Mouse (Mus musculus) embryonic facial prominence, embryonic 10.5 days (tissue): ENCODE results near the gene Phospho1. TPM values are rescaled to one million over a fixed set of nuclear protein-coding genes. Genes with fewer than 3 reads are reported as not detected.
A peak's percentile ranks its signal among the peaks of the same experiment; 100 is the strongest.

ENCODE experiments used
- DNase-seq: peaks from one replicate; pipeline ENCODE4 v3.0.0-alpha.2; 2017; ENCODE audit warnings: low spot score
- H3K27ac ChIP-seq: fragments of 300-500 bp; sonication (generic); replicated peaks from 2 replicates; pipeline ENCODE4 v1.5.1; 2016; ENCODE audit warnings: mild to moderate bottlenecking
- H3K27me3 ChIP-seq: fragments of 300-500 bp; sonication (generic); replicated peaks from 2 replicates; pipeline ENCODE4 v1.6.1; 2016; ENCODE audit warnings: low read depth, mild to moderate bottlenecking; ENCODE audit not compliant: poor library complexity, severe bottlenecking
- H3K36me3 ChIP-seq: fragments of 300-500 bp; sonication (generic); replicated peaks from 2 replicates; pipeline ENCODE4 v1.6.1; 2016; ENCODE audit warnings: mild to moderate bottlenecking, moderate library complexity
- H3K4me1 ChIP-seq: fragments of 300-500 bp; sonication (generic); 2 replicates; pipeline ENCODE4 v1.6.1; 2016
- H3K4me3 ChIP-seq: fragments of 300-500 bp; sonication (generic); 2 replicates; pipeline ENCODE4 v1.5.1; 2016; ENCODE audit warnings: mild to moderate bottlenecking, moderate library complexity
- H3K9me3 ChIP-seq: fragments of 300-500 bp; sonication (generic); 2 replicates; pipeline ENCODE4 v1.6.1; 2016; ENCODE audit warnings: mild to moderate bottlenecking
- WGBS: fragments of 180-500 bp; shearing (Covaris S2); methylation state at CpG from one replicate; pipeline ENCODE4 v1.1.7; 2016; 5-methylcytosine and 5-hydroxymethylcytosine counted together
- polyA plus RNA-seq: library from polyadenylated mRNA; unstranded; fragments of >200 nt; fragmentation: Nextera tagmentation; extraction: Ambion mirVana; gene quantifications from 2 replicates; pipeline ENCODE4 v1.2.1, GENCODE M21; 2016

The Phospho1 gene
- polyA plus RNA-seq, 1 experiment from 2014 or later: not detected

DNA sequence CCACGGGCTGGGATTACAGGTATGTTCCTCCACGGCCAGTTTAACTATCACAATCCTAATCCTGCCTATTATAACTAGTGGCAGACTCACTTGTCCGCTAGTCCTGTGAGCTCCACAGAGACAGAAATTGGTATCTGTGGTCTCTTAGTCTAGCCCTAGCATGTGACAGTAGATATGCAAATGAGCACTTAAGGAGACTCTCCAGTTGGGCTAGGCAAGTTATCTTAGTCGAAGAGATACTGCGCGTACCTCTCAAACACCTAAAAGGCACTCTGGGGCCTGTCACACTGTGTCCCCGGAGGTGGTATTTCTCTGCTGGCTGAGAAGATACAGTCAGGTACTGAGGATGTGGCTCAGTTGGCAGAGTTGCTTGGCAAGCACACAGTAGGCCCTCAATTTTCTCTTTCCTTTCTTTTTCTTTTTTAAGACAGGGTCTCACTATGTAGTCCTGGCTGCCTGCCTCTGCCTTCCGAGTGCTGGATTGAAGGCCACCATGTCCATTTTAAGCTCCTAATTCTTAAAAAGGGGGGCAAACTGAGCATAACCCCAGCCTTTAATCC lies 31.3 kb upstream of the Phospho1 start:
- Histone ChIP-seq H3K9me3 (no peaks in the 10 kb centered on the region), H3K27me3 (peaks cover 34% of the 10 kb centered on the region), H3K4me3 (no peak overlapping the region), H3K36me3 (no peaks in the 10 kb centered on the region), H3K4me1 (peaks cover 15% of the 10 kb centered on the region), H3K27ac (no peak overlapping the region)
- no peak for DNase-seq
- WGBS: 92% methylated on average over 8 of the region's 8 CpGs

- Histone ChIP-seq H3K27me3 (peaks cover 45% of the 10 kb centered on the region), H3K4me1 (peaks cover 15% of the 10 kb centered on the region), H3K36me3 (no peaks in the 10 kb centered on the region), H3K27ac (no peak overlapping the region), H3K9me3 (no peaks in the 10 kb centered on the region), H3K4me3 (no peak overlapping the region)
- 75% methylated on average over 5 of the region's 5 CpGs for WGBS
- DNase-seq: no peak
These were observed 30.1 kb upstream of the Phospho1 start for GRCm38 (mm10) chr11:95794201-95794600.

GRCm38 (mm10) chr11:95795582-95795981 lies 28.7 kb upstream of the Phospho1 start:
- peaks cover 45% of the 10 kb centered on the region for H3K27me3 ChIP-seq
- 56% methylated on average over 5 of the region's 5 CpGs for WGBS
- H3K4me3 ChIP-seq: no peak overlapping the region
- no peaks in the 10 kb centered on the region for H3K36me3 ChIP-seq
- H3K27ac ChIP-seq: no peak overlapping the region
- peaks cover 15% of the 10 kb centered on the region for H3K4me1 ChIP-seq
- no peak for DNase-seq
- H3K9me3 ChIP-seq: no peaks in the 10 kb centered on the region

DNA sequence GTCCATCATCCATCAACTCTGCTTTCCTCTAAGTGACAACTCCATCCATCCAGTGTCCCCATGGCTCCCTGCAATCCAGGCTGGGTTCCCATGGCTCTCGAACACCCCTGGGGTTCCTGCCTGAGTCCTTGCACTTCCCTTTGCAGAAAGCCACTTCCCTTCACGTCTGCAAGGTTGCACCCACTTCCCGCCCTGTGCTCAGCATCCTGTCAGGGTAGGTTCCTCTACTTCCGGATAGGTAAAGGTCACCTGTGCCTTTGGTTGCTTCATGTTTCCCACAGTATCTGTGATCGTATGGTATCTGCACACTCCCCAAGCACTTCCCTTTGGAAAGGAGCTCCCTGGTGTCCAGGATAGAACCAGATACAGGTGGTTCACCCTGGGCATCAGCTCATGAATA lies 19.3 kb upstream of the Phospho1 start:
- H3K4me3 ChIP-seq: no peak overlapping the region
- no peaks in the 10 kb centered on the region for H3K36me3 ChIP-seq
- peaks cover 8% of the 10 kb centered on the region for H3K9me3 ChIP-seq
- no peak overlapping the region for H3K27ac ChIP-seq
- DNase-seq: no peak
- H3K27me3 ChIP-seq: peaks cover 3% of the 10 kb centered on the region; the same call in 1 of the 2 replicates
- peaks cover 7% of the 10 kb centered on the region for H3K4me1 ChIP-seq
- 76% methylated on average over 5 of the region's 5 CpGs for WGBS

DNA sequence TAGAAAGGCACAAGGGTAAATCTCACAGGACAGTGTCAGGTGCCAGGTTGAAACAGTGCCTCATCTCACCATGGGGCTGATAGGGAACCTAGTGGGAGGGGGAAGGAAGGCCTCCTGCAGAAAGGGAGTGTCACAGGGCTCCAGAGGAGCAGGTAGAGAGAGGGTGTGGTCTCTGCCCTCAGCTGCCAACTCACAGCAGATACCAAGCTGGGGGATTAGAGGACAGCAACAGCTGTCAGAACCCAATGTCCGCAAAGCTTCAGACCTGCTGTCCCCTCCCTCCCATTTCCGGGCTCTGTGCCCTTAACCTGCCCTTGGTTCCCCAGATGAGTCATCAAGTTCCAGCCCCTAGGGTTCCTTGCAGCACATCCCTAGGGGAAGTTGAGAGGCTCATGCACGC lies 18.8 kb upstream of the Phospho1 start:
- no peak overlapping the region for H3K4me3 ChIP-seq
- peaks cover 3% of the 10 kb centered on the region; the same call in 1 of the 2 replicates for H3K27me3 ChIP-seq
- no peak overlapping the region for H3K27ac ChIP-seq
- no peaks in the 10 kb centered on the region for H3K36me3 ChIP-seq
- no peak for DNase-seq
- peaks cover 12% of the 10 kb centered on the region for H3K4me1 ChIP-seq
- 60% methylated on average over 3 of the region's 3 CpGs for WGBS
- peaks cover 8% of the 10 kb centered on the region for H3K9me3 ChIP-seq

DNA sequence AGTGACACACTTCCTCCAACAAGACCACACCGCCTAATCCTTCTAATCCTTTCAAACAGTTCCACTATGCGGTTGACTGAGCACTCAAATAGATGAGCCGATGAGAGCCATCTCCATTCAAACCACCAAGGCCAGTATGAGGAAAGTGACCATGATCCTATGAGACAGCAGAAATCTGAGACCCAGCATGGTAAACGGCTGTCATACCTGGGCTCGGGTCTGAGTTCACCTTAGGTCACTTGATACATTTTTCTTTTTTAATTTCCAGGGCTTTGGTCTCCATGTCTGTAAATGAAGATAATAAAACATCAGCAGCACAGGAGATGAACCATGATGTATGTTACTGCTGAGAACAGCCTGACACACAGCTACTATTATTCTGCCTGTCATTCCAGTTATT lies 16.4 kb upstream of the Phospho1 start:
- Histone ChIP-seq H3K36me3 (no peaks in the 10 kb centered on the region), H3K27me3 (peaks cover 3% of the 10 kb centered on the region; the same call in 1 of the 2 replicates), H3K9me3 (peaks cover 8% of the 10 kb centered on the region), H3K4me1 (peaks cover 14% of the 10 kb centered on the region), H3K27ac (no peak overlapping the region), H3K4me3 (no peak overlapping the region)
- DNase-seq: no peak
- 93% methylated on average over 5 of the region's 5 CpGs for WGBS

- peaks cover 8% of the 10 kb centered on the region for H3K9me3 ChIP-seq
- peaks cover 14% of the 10 kb centered on the region for H3K4me1 ChIP-seq
- H3K27ac ChIP-seq: no peak overlapping the region; the same call in 1 of the 2 replicates
- 87% methylated on average over 5 of the region's 5 CpGs for WGBS
- H3K27me3 ChIP-seq: peaks cover 3% of the 10 kb centered on the region; the same call in 1 of the 2 replicates
- DNase-seq: no peak
- no peaks in the 10 kb centered on the region for H3K36me3 ChIP-seq
- no peak overlapping the region for H3K4me3 ChIP-seq
These were observed 15.8 kb upstream of the Phospho1 start for GRCm38 (mm10) chr11:95808448-95809011.

GRCm38 (mm10) chr11:95809603-95810002 lies 14.7 kb upstream of the Phospho1 start:
- DNase-seq: no peak
- WGBS: 39% methylated on average over 5 of the region's 5 CpGs
- H3K36me3 ChIP-seq: no peaks in the 10 kb centered on the region
- peaks cover 14% of the 10 kb centered on the region for H3K4me1 ChIP-seq
- peak overlapping the region; percentile 57 for H3K27ac ChIP-seq
- peaks cover 8% of the 10 kb centered on the region for H3K9me3 ChIP-seq
- peaks cover 3% of the 10 kb centered on the region; the same call in 1 of the 2 replicates for H3K27me3 ChIP-seq
- no peak overlapping the region for H3K4me3 ChIP-seq

- peaks cover 11% of the 10 kb centered on the region for H3K4me1 ChIP-seq
- DNase-seq: no peak
- H3K27ac ChIP-seq: 0 out of 2 replicates have a peak overlapping the region, but pooled peaks have one; percentile 4
These were observed 13.5 kb upstream of the Phospho1 start for GRCm38 (mm10) chr11:95810828-95811227.

GRCm38 (mm10) chr11:95811741-95812140 lies 12.6 kb upstream of the Phospho1 start:
- H3K27ac ChIP-seq: no peak overlapping the region
- peaks cover 11% of the 10 kb centered on the region for H3K4me1 ChIP-seq
- no peak for DNase-seq
- peaks cover 3% of the 10 kb centered on the region; the same call in 1 of the 2 replicates for H3K27me3 ChIP-seq
- WGBS: 86% methylated on average over 6 of the region's 6 CpGs
- H3K36me3 ChIP-seq: no peaks in the 10 kb centered on the region
- H3K9me3 ChIP-seq: peaks cover 8% of the 10 kb centered on the region
- H3K4me3 ChIP-seq: no peak overlapping the region

More at GRCm38 (mm10) chr11:95810828-95811227, 13.5 kb upstream of the Phospho1 start:
- WGBS: 59% methylated on average over 7 of the region's 7 CpGs
- Histone ChIP-seq H3K27me3 (peaks cover 3% of the 10 kb centered on the region; the same call in 1 of the 2 replicates), H3K9me3 (peaks cover 8% of the 10 kb centered on the region), H3K36me3 (no peaks in the 10 kb centered on the region), H3K4me3 (no peak overlapping the region)

- no peak overlapping the region for H3K27ac ChIP-seq
- peaks cover 11% of the 10 kb centered on the region for H3K4me1 ChIP-seq
- peaks cover 3% of the 10 kb centered on the region; the same call in 1 of the 2 replicates for H3K27me3 ChIP-seq
- peaks cover 6% of the 10 kb centered on the region for H3K9me3 ChIP-seq
- H3K4me3 ChIP-seq: no peak overlapping the region
- no peaks in the 10 kb centered on the region for H3K36me3 ChIP-seq
- WGBS: 73% methylated on average over 4 of the region's 4 CpGs
- DNase-seq: no peak
These were observed 12.1 kb upstream of the Phospho1 start for GRCm38 (mm10) chr11:95812224-95812623.

- no peak for DNase-seq
- H3K4me1 ChIP-seq: peaks cover 11% of the 10 kb centered on the region
- no peak overlapping the region for H3K27ac ChIP-seq
- no peaks in the 10 kb centered on the region for H3K36me3 ChIP-seq
- 0 out of 2 replicates have a peak, but pooled peaks cover 3% of the 10 kb centered on the region for H3K27me3 ChIP-seq
- no peaks in the 10 kb centered on the region for H3K9me3 ChIP-seq
- no peak overlapping the region for H3K4me3 ChIP-seq
- WGBS: 89% methylated on average over 2 of the region's 2 CpGs
These were observed 10.2 kb upstream of the Phospho1 start for GRCm38 (mm10) chr11:95814101-95814500.

GRCm38 (mm10) chr11:95814857-95815256 lies 9.4 kb upstream of the Phospho1 start:
- H3K9me3 ChIP-seq: no peaks in the 10 kb centered on the region
- no peak overlapping the region for H3K27ac ChIP-seq
- no peak overlapping the region for H3K4me3 ChIP-seq
- 69% methylated on average over 5 of the region's 5 CpGs for WGBS
- H3K4me1 ChIP-seq: peaks cover 7% of the 10 kb centered on the region
- H3K27me3 ChIP-seq: no peaks in the 10 kb centered on the region
- H3K36me3 ChIP-seq: no peaks in the 10 kb centered on the region
- no peak for DNase-seq
